Mouse (Mus musculus): ENCODE results near the gene Nod1. TPM values are rescaled to one million over a fixed set of nuclear protein-coding genes. Genes with fewer than 3 reads are reported as not detected.

Gene Nod1
- total RNA-seq, 2 experiments from 2014 or later = 4.6 to 6.2 TPM

DNA sequence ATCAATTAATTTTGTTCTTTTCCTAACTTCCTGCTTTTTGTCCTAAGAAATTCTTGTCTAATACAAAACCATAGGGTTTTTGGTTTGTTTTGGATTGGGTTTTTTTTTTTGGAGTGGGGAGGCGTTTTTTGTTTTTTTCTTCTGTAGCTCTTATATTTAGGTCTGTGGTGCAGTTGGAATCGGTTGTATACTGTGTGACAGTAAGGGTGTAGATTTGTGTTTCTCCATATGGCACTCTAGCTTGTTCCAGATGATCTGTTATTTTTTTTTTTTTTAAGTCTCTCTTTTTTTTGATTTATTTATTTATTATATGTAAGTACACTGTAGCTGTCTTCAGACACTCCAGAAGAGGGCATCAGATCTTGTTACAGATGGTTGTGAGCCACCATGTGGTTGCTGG is 72.2 kb downstream of the Nod1 start:
- ATAC-seq (replicated peaks; ENCODE audit: poor library complexity) = no peak

- no peak for ATAC-seq (replicated peaks; ENCODE audit: poor library complexity)
Observed at GRCm38 (mm10) chr6:54891384-54891783, 81.0 kb downstream of the Nod1 start.

- no peak for ATAC-seq (replicated peaks; ENCODE audit: poor library complexity)
Observed at GRCm38 (mm10) chr6:54890221-54890620, 82.2 kb downstream of the Nod1 start.

- ATAC-seq (replicated peaks; ENCODE audit: poor library complexity) = no peak
Observed at GRCm38 (mm10) chr6:54886195-54886594, 86.2 kb downstream of the Nod1 start.

GRCm38 (mm10) chr6:54883424-54883823 is 89.0 kb downstream of the Nod1 start:
- ATAC-seq (replicated peaks; ENCODE audit: poor library complexity) = no peak

DNA sequence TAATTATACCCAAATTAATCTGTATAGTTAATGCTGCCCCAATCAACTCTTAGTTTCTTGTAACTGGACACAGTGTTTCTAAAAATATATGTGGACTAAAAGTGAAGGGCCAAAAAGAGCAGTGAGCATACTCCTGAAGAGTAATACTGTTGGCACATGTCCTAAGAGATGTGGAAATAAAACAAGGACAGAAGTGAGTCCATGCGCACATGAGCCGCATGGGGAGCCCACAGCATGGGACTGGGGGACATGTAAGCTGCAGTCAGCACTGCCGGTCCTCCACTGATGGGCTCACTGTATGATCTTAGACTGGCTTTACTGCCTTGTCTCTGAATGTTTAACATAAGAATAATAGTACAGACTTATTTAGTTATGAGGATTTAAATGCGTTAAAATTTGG is 92.3 kb downstream of the Nod1 start:
- no peak for ATAC-seq (replicated peaks; ENCODE audit: poor library complexity)

GRCm38 (mm10) chr6:54878546-54878945 is 93.9 kb downstream of the Nod1 start:
- no peak for ATAC-seq (replicated peaks; ENCODE audit: poor library complexity)

GRCm38 (mm10) chr6:54877651-54878050 is 94.8 kb downstream of the Nod1 start:
- ATAC-seq (replicated peaks; ENCODE audit: poor library complexity) = no peak

- ATAC-seq (replicated peaks; ENCODE audit: poor library complexity) = peak; percentile 29; the same call in 1 of the 2 replicates
Observed at GRCm38 (mm10) chr6:54876782-54877181, 95.6 kb downstream of the Nod1 start.

Other genes starting within 250 kb of the Nod1 start
- gene Znrf2, start 155.7 kb downstream of the Nod1 start, total RNA-seq (2015) = 71.1 and 75.3 TPM in 2 replicates
- 61.4 and 66.6 TPM in 2 replicates for gene Znrf2, start 155.7 kb downstream of the Nod1 start, total RNA-seq (2017)
- gene Ggct, start 20.3 kb upstream of the Nod1 start, total RNA-seq (2015) = 12.5 and 13.5 TPM in 2 replicates
- gene Ggct, start 20.3 kb upstream of the Nod1 start, total RNA-seq (2017) = 25.1 and 31.1 TPM in 2 replicates
- 56.7 and 57.1 TPM in 2 replicates for gene Gars, start 65.4 kb upstream of the Nod1 start, total RNA-seq (2015)
- gene Gars, start 65.4 kb upstream of the Nod1 start, total RNA-seq (2017) = 118 and 130 TPM in 2 replicates
- not detected in 2 replicates for gene Crhr2, start 160.4 kb upstream of the Nod1 start, total RNA-seq (2015)
- not detected in 2 replicates for gene Crhr2, start 160.4 kb upstream of the Nod1 start, total RNA-seq (2017)
- not detected in 2 replicates for gene Inmt, start 202.4 kb upstream of the Nod1 start, total RNA-seq (2015)
- gene Inmt, start 202.4 kb upstream of the Nod1 start, total RNA-seq (2017) = not detected in 2 replicates
- 2.0 and 3.0 TPM in 2 replicates for gene Mindy4, start 230.8 kb upstream of the Nod1 start, total RNA-seq (2015)
- gene Mindy4, start 230.8 kb upstream of the Nod1 start, total RNA-seq (2017) = 4.6 and 5.7 TPM in 2 replicates